Mouse (Mus musculus) forebrain, embryonic 14.5 days (tissue): Measurements from ENCODE around the gene Alg14. TPM values are rescaled to one million over a fixed set of nuclear protein-coding genes. Genes with fewer than 3 reads are reported as not detected.

Experiments used
- ATAC-seq: fragments of 200-750 bp; cut with Nextera tagmentation; 2 replicates; pipeline ENCODE4 v1.8.0; 2017; ENCODE audit warnings: mild to moderate bottlenecking, moderate library complexity
- DNase-seq: peaks from one replicate; pipeline ENCODE4 v3.0.0-alpha.2; 2015; ENCODE audit warnings: low spot score
- H3K27ac ChIP-seq: fragments of 300-500 bp; sonication (generic); 2 replicates; pipeline ENCODE4 v1.5.1; 2014; ENCODE audit warnings: low read depth, mild to moderate bottlenecking, control low read depth, low read length, moderate library complexity
- H3K27me3 ChIP-seq: fragments of 300-500 bp; sonication (generic); replicated peaks from 2 replicates; pipeline ENCODE4 v1.6.1; 2014; ENCODE audit warnings: low read length, control low read depth, mixed read lengths; ENCODE audit not compliant: control insufficient read depth, insufficient read depth
- H3K36me3 ChIP-seq: fragments of 300-500 bp; sonication (generic); 2 replicates; pipeline ENCODE4 v1.6.1; 2014; ENCODE audit warnings: low read length, control low read depth; ENCODE audit not compliant: control insufficient read depth, insufficient read depth
- H3K4me1 ChIP-seq: fragments of 300-500 bp; sonication (generic); 2 replicates; pipeline ENCODE4 v1.6.1; 2014; ENCODE audit warnings: antibody characterized with exemption, low read length, control low read depth; ENCODE audit not compliant: control insufficient read depth, insufficient read depth
- H3K4me2 ChIP-seq: fragments of 300-500 bp; sonication (generic); 2 replicates; pipeline ENCODE4 v1.6.1; 2014; ENCODE audit warnings: mild to moderate bottlenecking, control low read depth, low read length
- H3K4me3 ChIP-seq: fragments of 300-500 bp; sonication (generic); 2 replicates; pipeline ENCODE4 v1.5.1; 2014; ENCODE audit warnings: low read depth, low read length, control low read depth
- H3K9ac ChIP-seq: fragments of 300-500 bp; sonication (generic); 2 replicates; pipeline ENCODE4 v1.6.1; 2014; ENCODE audit warnings: mild to moderate bottlenecking, low read length, control low read depth, moderate library complexity
- H3K9me3 ChIP-seq: fragments of 300-500 bp; sonication (generic); replicated peaks from 2 replicates; pipeline ENCODE4 v1.6.1; 2016; ENCODE audit warnings: low read length, control low read depth, mixed read lengths; ENCODE audit not compliant: control insufficient read depth
- WGBS: fragments of 180-500 bp; shearing (Covaris S2); extraction: QIAGEN DNeasy Blood & Tissue Kit; methylation state at CpG from one replicate; pipeline ENCODE4 v1.1.7; 2014; 5-methylcytosine and 5-hydroxymethylcytosine counted together
- polyA plus RNA-seq: library from polyadenylated mRNA; unstranded; fragments of >200 nt; fragmentation: Nextera tagmentation; extraction: Ambion mirVana; gene quantifications from 2 replicates; pipeline ENCODE4 v1.2.1, GENCODE M21; 2014

Alg14 gene
- polyA plus RNA-seq, 1 experiment from 2014 or later = 40.9 TPM

GRCm38 (mm10) chr3:121336234-121336890 is 44.8 kb downstream of the Alg14 start:
- 70% methylated on average over 6 of the region's 6 CpGs for WGBS

GRCm38 (mm10) chr3:121338687-121339086 is 47.1 kb downstream of the Alg14 start:
- Histone ChIP-seq H3K4me3 (no peak overlapping the region), H3K4me2 (no peak overlapping the region), H3K36me3 (no peaks in the 10 kb centered on the region), H3K4me1 (0 out of 2 replicates have a peak, but pooled peaks cover 5% of the 10 kb centered on the region), H3K9me3 (no peaks in the 10 kb centered on the region), H3K9ac (no peak overlapping the region), H3K27ac (no peak overlapping the region), H3K27me3 (no peaks in the 10 kb centered on the region)
- 57% methylated on average over 2 of the region's 2 CpGs for WGBS
- DNase-seq = no peak
- ATAC-seq = no peak

More at GRCm38 (mm10) chr3:121336234-121336890, 44.8 kb downstream of the Alg14 start:
- no peak overlapping the region for H3K4me2 ChIP-seq
- no peak for ATAC-seq
- DNase-seq = peak; percentile 22
- no peak overlapping the region for H3K27ac ChIP-seq
- no peaks in the 10 kb centered on the region for H3K27me3 ChIP-seq
- H3K4me1 ChIP-seq = 0 out of 2 replicates have a peak, but pooled peaks cover 5% of the 10 kb centered on the region
- no peak overlapping the region for H3K9ac ChIP-seq
- H3K4me3 ChIP-seq = no peak overlapping the region
- no peaks in the 10 kb centered on the region for H3K9me3 ChIP-seq
- H3K36me3 ChIP-seq = no peaks in the 10 kb centered on the region

GRCm38 (mm10) chr3:121340321-121340761 is 48.8 kb downstream of the Alg14 start:
- H3K27me3 ChIP-seq = no peaks in the 10 kb centered on the region
- H3K36me3 ChIP-seq = no peaks in the 10 kb centered on the region
- H3K4me3 ChIP-seq = no peak overlapping the region
- H3K9me3 ChIP-seq = no peaks in the 10 kb centered on the region
- H3K4me2 ChIP-seq = no peak overlapping the region
- H3K27ac ChIP-seq = no peak overlapping the region
- DNase-seq = no peak
- WGBS = 76% methylated on average over 7 of the region's 7 CpGs
- H3K9ac ChIP-seq = no peak overlapping the region
- ATAC-seq = no peak
- peaks cover 12% of the 10 kb centered on the region; the same call in 1 of the 2 replicates for H3K4me1 ChIP-seq

GRCm38 (mm10) chr3:121343224-121343623 is 51.7 kb downstream of the Alg14 start:
- no peak overlapping the region for H3K4me3 ChIP-seq
- H3K9me3 ChIP-seq = no peaks in the 10 kb centered on the region
- no peak overlapping the region for H3K9ac ChIP-seq
- no peak overlapping the region for H3K4me2 ChIP-seq
- no peaks in the 10 kb centered on the region for H3K36me3 ChIP-seq
- ATAC-seq (no peak), DNase-seq (no peak)
- H3K27me3 ChIP-seq = no peaks in the 10 kb centered on the region
- no peak overlapping the region for H3K27ac ChIP-seq
- H3K4me1 ChIP-seq = peaks cover 7% of the 10 kb centered on the region; the same call in 1 of the 2 replicates
- 80% methylated on average over 7 of the region's 7 CpGs for WGBS

GRCm38 (mm10) chr3:121344056-121344945 is 52.7 kb downstream of the Alg14 start:
- DNase-seq = peak; percentile 34
- no peaks in the 10 kb centered on the region for H3K36me3 ChIP-seq

GRCm38 (mm10) chr3:121344951-121345642 is 53.5 kb downstream of the Alg14 start:
- H3K4me2 ChIP-seq = no peak overlapping the region
- H3K9me3 ChIP-seq = no peaks in the 10 kb centered on the region
- DNase-seq = no peak
- H3K4me3 ChIP-seq = no peak overlapping the region
- no peak overlapping the region for H3K9ac ChIP-seq
- no peaks in the 10 kb centered on the region for H3K36me3 ChIP-seq
- H3K4me1 ChIP-seq = peaks cover 14% of the 10 kb centered on the region; the same call in 1 of the 2 replicates
- H3K27ac ChIP-seq = no peak overlapping the region; the same call in 1 of the 2 replicates
- no peak for ATAC-seq
- H3K27me3 ChIP-seq = no peaks in the 10 kb centered on the region
- WGBS = 65% methylated on average over 11 of the region's 11 CpGs

More at GRCm38 (mm10) chr3:121344056-121344945, 52.7 kb downstream of the Alg14 start:
- Histone ChIP-seq H3K4me3 (no peak overlapping the region), H3K27ac (peak overlapping the region; percentile 16; the same call in 1 of the 2 replicates), H3K9me3 (no peaks in the 10 kb centered on the region), H3K4me2 (no peak overlapping the region), H3K9ac (no peak overlapping the region), H3K27me3 (no peaks in the 10 kb centered on the region), H3K4me1 (peaks cover 7% of the 10 kb centered on the region; the same call in 1 of the 2 replicates)
- ATAC-seq = peak; percentile 54
- WGBS = 21% methylated on average over 8 of the region's 8 CpGs

GRCm38 (mm10) chr3:121345643-121346000 is 54.0 kb downstream of the Alg14 start:
- no peak for ATAC-seq
- Histone ChIP-seq H3K9me3 (no peaks in the 10 kb centered on the region), H3K4me3 (no peak overlapping the region), H3K9ac (no peak overlapping the region), H3K4me2 (no peak overlapping the region), H3K27ac (no peak overlapping the region), H3K4me1 (peaks cover 14% of the 10 kb centered on the region; the same call in 1 of the 2 replicates), H3K27me3 (no peaks in the 10 kb centered on the region), H3K36me3 (no peaks in the 10 kb centered on the region)
- 71% methylated on average over 6 of the region's 6 CpGs for WGBS
- no peak for DNase-seq

- ATAC-seq = no peak
Observed at GRCm38 (mm10) chr3:121346507-121347267, 55.1 kb downstream of the Alg14 start.

More at GRCm38 (mm10) chr3:121346507-121347267, 55.1 kb downstream of the Alg14 start:
- Histone ChIP-seq H3K4me2 (no peak overlapping the region), H3K4me1 (peaks cover 14% of the 10 kb centered on the region; the same call in 1 of the 2 replicates), H3K9ac (no peak overlapping the region), H3K4me3 (no peak overlapping the region), H3K27me3 (no peaks in the 10 kb centered on the region), H3K9me3 (no peaks in the 10 kb centered on the region), H3K27ac (no peak overlapping the region), H3K36me3 (no peaks in the 10 kb centered on the region)
- WGBS = 94% methylated on average over 12 of the region's 12 CpGs
- no peak for DNase-seq
